Mouse (Mus musculus) forebrain, embryonic 14.5 days (tissue): ENCODE data around the gene Sohlh1. TPM values are rescaled to one million over a fixed set of nuclear protein-coding genes. Genes with fewer than 3 reads are reported as not detected.

Source experiments
- ATAC-seq: fragments of 200-750 bp; cut with Nextera tagmentation; 2 replicates; pipeline ENCODE4 v1.8.0; 2017; ENCODE audit warnings: mild to moderate bottlenecking, moderate library complexity
- DNase-seq: peaks from one replicate; pipeline ENCODE4 v3.0.0-alpha.2; 2015; ENCODE audit warnings: low spot score
- H3K27ac ChIP-seq: fragments of 300-500 bp; sonication (generic); 2 replicates; pipeline ENCODE4 v1.5.1; 2014; ENCODE audit warnings: low read depth, mild to moderate bottlenecking, control low read depth, low read length, moderate library complexity
- H3K27me3 ChIP-seq: fragments of 300-500 bp; sonication (generic); replicated peaks from 2 replicates; pipeline ENCODE4 v1.6.1; 2014; ENCODE audit warnings: low read length, control low read depth, mixed read lengths; ENCODE audit not compliant: control insufficient read depth, insufficient read depth
- H3K36me3 ChIP-seq: fragments of 300-500 bp; sonication (generic); 2 replicates; pipeline ENCODE4 v1.6.1; 2014; ENCODE audit warnings: low read length, control low read depth; ENCODE audit not compliant: control insufficient read depth, insufficient read depth
- H3K4me1 ChIP-seq: fragments of 300-500 bp; sonication (generic); 2 replicates; pipeline ENCODE4 v1.6.1; 2014; ENCODE audit warnings: antibody characterized with exemption, low read length, control low read depth; ENCODE audit not compliant: control insufficient read depth, insufficient read depth
- H3K4me2 ChIP-seq: fragments of 300-500 bp; sonication (generic); 2 replicates; pipeline ENCODE4 v1.6.1; 2014; ENCODE audit warnings: mild to moderate bottlenecking, control low read depth, low read length
- H3K4me3 ChIP-seq: fragments of 300-500 bp; sonication (generic); 2 replicates; pipeline ENCODE4 v1.5.1; 2014; ENCODE audit warnings: low read depth, low read length, control low read depth
- H3K9ac ChIP-seq: fragments of 300-500 bp; sonication (generic); 2 replicates; pipeline ENCODE4 v1.6.1; 2014; ENCODE audit warnings: mild to moderate bottlenecking, low read length, control low read depth, moderate library complexity
- H3K9me3 ChIP-seq: fragments of 300-500 bp; sonication (generic); replicated peaks from 2 replicates; pipeline ENCODE4 v1.6.1; 2016; ENCODE audit warnings: low read length, control low read depth, mixed read lengths; ENCODE audit not compliant: control insufficient read depth
- WGBS: fragments of 180-500 bp; shearing (Covaris S2); extraction: QIAGEN DNeasy Blood & Tissue Kit; methylation state at CpG from one replicate; pipeline ENCODE4 v1.1.7; 2014; 5-methylcytosine and 5-hydroxymethylcytosine counted together
- polyA plus RNA-seq: library from polyadenylated mRNA; unstranded; fragments of >200 nt; fragmentation: Nextera tagmentation; extraction: Ambion mirVana; gene quantifications from 2 replicates; pipeline ENCODE4 v1.2.1, GENCODE M21; 2014

Gene Sohlh1
- not detected in 2 replicates for polyA plus RNA-seq

DNA sequence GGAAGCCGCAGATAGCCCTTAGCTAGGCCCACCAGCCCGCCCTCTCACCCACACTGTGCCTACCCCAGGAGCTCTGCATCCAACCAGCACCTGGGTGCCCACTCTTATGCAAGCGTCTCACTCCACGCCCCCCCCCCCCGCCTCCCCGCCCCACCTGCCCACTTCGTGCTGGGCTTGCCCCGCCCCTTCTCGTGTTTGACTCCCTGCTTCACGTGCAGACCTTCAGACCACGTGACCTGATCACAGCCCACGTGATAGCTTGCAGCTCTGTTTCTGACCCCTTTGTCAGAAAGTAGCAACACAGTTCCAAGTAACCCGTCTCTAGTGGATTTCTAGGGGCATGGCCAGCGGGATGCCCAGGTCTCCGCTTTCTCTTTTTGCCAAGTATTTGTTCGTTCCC lies at the start of gene Sohlh1:
TSS of gene Sohlh1 (minus strand) at position 23 of the 400 bp plus-strand sequence.
- H3K4me1 ChIP-seq: 0 out of 2 replicates have a peak, but pooled peaks cover 4% of the 10 kb centered on the region
- no peak within 1 kb of the TSS for H3K9ac ChIP-seq
- H3K27me3 ChIP-seq: no peaks in the 10 kb centered on the region
- no peak within 1 kb of the TSS for H3K4me3 ChIP-seq
- H3K4me2 ChIP-seq: no peak within 1 kb of the TSS
- no peak for ATAC-seq
- no peak within 1 kb of the TSS for H3K27ac ChIP-seq
- DNase-seq: no peak
- 85% methylated on average over 14 of the region's 16 CpGs for WGBS
- H3K36me3 ChIP-seq: no peaks in the 10 kb centered on the region
- no peaks in the 10 kb centered on the region for H3K9me3 ChIP-seq

DNA sequence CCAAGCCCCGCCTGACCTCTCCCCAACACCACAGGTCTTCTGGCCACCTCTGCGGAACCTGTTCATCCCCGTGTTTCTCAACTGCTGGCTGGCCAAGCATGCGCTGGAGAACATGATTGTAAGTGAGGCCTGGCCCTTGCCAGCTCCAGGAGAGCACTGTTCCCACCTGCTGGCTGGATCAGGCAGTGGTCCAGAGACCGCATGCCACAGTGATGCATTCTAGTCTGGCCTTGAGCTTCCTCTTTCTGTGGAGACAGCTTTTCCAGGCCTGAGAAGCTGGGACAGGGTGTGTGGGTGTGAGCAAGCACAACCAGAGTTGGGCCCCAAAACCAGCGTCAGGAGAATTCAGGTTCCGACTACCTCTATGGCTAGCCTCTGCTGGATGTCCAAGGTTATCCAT lies 45.4 kb upstream of the Sohlh1 start:
- ATAC-seq (no peak), DNase-seq (no peak)
- no peaks in the 10 kb centered on the region for H3K9me3 ChIP-seq
- H3K4me1 ChIP-seq: no peaks in the 10 kb centered on the region
- no peaks in the 10 kb centered on the region for H3K27me3 ChIP-seq
- 88% methylated on average over 7 of the region's 7 CpGs for WGBS
- no peaks in the 10 kb centered on the region for H3K36me3 ChIP-seq
- H3K4me2 ChIP-seq: no peak overlapping the region
- no peak overlapping the region for H3K4me3 ChIP-seq
- no peak overlapping the region for H3K9ac ChIP-seq
- no peak overlapping the region for H3K27ac ChIP-seq

DNA sequence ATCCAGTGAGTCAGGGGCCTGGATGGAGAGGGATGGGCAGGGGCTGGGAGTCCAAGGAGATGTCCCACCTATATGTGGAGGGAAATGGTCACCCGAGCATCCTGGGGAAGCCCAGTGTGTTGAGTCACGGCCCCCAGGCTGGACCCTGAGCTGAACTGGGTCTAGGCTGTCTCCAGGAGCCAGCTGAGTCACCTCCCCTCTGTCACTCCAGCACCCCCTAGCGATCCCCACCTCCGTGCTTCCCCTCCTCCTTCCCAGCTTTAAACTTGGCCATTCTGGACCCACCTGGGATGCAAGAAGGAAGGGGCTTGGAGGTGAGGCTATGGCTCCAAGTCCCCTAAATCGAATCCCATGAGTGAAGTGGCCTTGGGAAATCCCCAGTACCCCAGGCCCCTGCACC lies 41.1 kb upstream of the Sohlh1 start:
- no peak overlapping the region for H3K4me2 ChIP-seq
- H3K9ac ChIP-seq: no peak overlapping the region
- 55% methylated on average over 5 of the region's 5 CpGs for WGBS
- ATAC-seq (no peak), DNase-seq (no peak)
- H3K36me3 ChIP-seq: no peaks in the 10 kb centered on the region
- no peak overlapping the region for H3K4me3 ChIP-seq
- no peaks in the 10 kb centered on the region for H3K9me3 ChIP-seq
- no peaks in the 10 kb centered on the region for H3K4me1 ChIP-seq
- H3K27me3 ChIP-seq: no peaks in the 10 kb centered on the region
- no peak overlapping the region for H3K27ac ChIP-seq

DNA sequence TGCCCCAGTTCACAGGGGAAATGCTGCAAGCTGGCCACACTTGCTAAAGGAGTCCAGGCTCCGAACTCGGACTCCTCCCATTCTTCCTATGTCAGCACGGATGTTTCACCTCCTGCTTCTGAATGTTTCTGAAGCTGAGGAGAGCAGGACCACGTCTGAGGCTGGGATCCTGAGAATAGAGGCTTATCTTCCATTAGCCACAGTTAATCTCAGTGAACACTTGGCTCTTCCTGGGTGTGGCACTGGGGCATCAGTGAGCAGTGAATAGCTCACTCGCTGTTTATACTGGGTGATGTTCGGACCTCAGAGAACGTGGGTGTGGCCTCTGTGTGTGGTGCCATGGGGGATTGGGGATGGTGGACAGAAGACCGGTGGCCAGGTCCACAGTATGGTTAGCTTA lies 40.2 kb upstream of the Sohlh1 start:
- Histone ChIP-seq H3K9ac (no peak overlapping the region), H3K4me3 (no peak overlapping the region), H3K27me3 (no peaks in the 10 kb centered on the region), H3K4me2 (no peak overlapping the region), H3K4me1 (no peaks in the 10 kb centered on the region), H3K9me3 (no peaks in the 10 kb centered on the region), H3K36me3 (no peaks in the 10 kb centered on the region), H3K27ac (no peak overlapping the region)
- ATAC-seq (no peak), DNase-seq (no peak)
- WGBS: 70% methylated on average over 8 of the region's 8 CpGs

DNA sequence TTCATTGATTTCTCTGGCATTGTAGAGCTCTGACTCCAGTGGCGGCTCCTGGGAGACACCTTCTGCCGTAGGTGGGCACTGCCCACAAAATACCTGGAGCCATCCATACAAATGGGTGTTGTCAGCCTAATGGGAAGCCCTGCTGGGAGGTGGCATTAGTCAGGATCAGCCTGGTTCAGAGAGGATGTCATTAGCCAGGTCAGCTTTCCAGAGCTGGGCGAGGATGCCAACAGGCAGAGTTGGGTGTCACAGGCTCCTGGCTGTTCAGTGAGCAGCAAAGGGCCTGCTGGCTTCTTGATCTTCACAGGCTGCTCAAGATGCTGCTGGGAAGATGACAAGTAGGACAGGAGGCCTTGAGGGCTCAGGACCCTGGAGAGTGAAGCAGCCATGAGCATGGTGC lies 37.7 kb upstream of the Sohlh1 start:
- ATAC-seq: no peak

DNA sequence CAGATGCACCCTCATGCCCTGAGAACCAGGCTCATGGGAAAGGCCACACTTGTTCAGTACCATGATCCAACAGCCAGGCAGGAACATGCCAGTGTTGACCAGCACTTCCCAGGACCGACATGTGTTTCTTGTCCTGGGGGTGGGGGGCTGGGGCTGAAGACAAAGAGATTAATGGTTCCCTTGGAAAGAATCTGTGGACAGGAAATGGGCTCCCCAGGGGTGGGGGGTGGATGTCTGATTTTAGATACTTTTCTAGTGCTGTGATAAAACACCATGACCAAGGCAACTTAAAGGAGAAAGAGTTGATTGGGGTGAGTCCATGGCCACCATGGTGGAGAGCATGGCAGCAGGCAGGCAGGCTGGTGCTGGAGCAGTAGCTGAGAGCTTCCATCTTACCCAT lies 35.2 kb upstream of the Sohlh1 start:
- H3K36me3 ChIP-seq: no peaks in the 10 kb centered on the region
- no peak overlapping the region for H3K9ac ChIP-seq
- H3K4me1 ChIP-seq: peaks cover 2% of the 10 kb centered on the region; the same call in 1 of the 2 replicates
- no peak overlapping the region for H3K4me2 ChIP-seq
- H3K4me3 ChIP-seq: no peak overlapping the region
- no peaks in the 10 kb centered on the region for H3K9me3 ChIP-seq
- DNase-seq: no peak
- 69% methylated on average over 1 of the region's 1 CpGs for WGBS
- H3K27ac ChIP-seq: no peak overlapping the region
- H3K27me3 ChIP-seq: peaks cover 4% of the 10 kb centered on the region; the same call in 1 of the 2 replicates
- ATAC-seq: no peak

More for the DNA sequence above, 37.7 kb upstream of the Sohlh1 start:
- Histone ChIP-seq H3K9ac (no peak overlapping the region), H3K4me2 (no peak overlapping the region), H3K9me3 (no peaks in the 10 kb centered on the region), H3K4me3 (no peak overlapping the region), H3K27ac (no peak overlapping the region), H3K27me3 (no peaks in the 10 kb centered on the region), H3K36me3 (no peaks in the 10 kb centered on the region), H3K4me1 (no peaks in the 10 kb centered on the region)
- no peak for DNase-seq
- 82% methylated on average over 3 of the region's 3 CpGs for WGBS

DNA sequence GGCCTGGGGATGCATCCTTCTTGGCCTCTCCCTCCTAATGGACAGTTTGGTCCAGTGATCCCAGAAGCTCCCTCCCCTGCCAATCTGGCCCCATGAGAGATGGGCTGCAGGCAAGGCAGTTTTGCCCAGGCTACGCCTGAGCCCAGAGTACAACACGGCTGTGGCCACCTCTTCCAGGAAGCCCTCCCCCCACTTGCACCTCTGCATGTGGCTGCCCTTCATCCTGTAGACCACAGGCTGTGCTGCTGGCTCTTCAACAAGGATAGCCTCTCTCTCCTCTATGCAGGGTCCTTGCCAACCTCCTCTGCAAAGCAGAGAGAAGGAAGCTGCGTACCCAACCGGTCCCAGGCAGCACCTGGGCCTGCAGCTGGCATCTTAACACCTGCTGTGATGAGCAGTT lies 32.0 kb upstream of the Sohlh1 start:
- Histone ChIP-seq H3K4me2 (no peak overlapping the region), H3K36me3 (no peaks in the 10 kb centered on the region), H3K4me1 (peaks cover 2% of the 10 kb centered on the region; the same call in 1 of the 2 replicates), H3K9ac (no peak overlapping the region), H3K27me3 (peaks cover 4% of the 10 kb centered on the region; the same call in 1 of the 2 replicates), H3K9me3 (no peaks in the 10 kb centered on the region), H3K4me3 (no peak overlapping the region), H3K27ac (no peak overlapping the region)
- 78% methylated on average over 4 of the region's 4 CpGs for WGBS
- DNase-seq (no peak), ATAC-seq (no peak)

DNA sequence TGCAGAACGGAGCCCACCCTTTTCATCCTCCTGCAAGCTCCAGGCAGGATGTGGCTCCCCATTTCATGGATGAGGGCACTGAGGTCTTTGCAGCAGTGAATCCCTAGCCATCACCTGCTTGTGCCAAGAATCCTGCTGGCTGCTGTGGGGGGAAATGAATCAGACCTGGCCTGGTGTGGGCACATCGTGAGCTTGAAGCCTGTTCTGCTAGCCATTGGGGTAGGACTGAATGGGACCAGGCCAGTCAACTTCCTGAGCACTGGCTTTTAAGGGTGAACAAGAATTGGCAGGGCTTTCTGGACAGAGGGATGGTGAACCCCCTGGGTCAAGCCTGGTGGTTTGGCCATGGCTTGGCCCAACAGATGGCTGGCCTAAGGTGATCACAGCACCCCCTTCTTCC lies 31.5 kb upstream of the Sohlh1 start:
- Histone ChIP-seq H3K27ac (no peak overlapping the region), H3K4me2 (peak overlapping the region; percentile 70; the same call in 1 of the 2 replicates), H3K4me1 (peaks cover 2% of the 10 kb centered on the region; the same call in 1 of the 2 replicates), H3K9ac (peak overlapping the region; percentile 74; the same call in 1 of the 2 replicates), H3K4me3 (0 out of 2 replicates have a peak overlapping the region, but pooled peaks have one; percentile 46), H3K36me3 (no peaks in the 10 kb centered on the region), H3K9me3 (no peaks in the 10 kb centered on the region), H3K27me3 (peaks cover 4% of the 10 kb centered on the region; the same call in 1 of the 2 replicates)
- DNase-seq (no peak), ATAC-seq (no peak)
- WGBS: 70% methylated on average over 2 of the region's 2 CpGs

DNA sequence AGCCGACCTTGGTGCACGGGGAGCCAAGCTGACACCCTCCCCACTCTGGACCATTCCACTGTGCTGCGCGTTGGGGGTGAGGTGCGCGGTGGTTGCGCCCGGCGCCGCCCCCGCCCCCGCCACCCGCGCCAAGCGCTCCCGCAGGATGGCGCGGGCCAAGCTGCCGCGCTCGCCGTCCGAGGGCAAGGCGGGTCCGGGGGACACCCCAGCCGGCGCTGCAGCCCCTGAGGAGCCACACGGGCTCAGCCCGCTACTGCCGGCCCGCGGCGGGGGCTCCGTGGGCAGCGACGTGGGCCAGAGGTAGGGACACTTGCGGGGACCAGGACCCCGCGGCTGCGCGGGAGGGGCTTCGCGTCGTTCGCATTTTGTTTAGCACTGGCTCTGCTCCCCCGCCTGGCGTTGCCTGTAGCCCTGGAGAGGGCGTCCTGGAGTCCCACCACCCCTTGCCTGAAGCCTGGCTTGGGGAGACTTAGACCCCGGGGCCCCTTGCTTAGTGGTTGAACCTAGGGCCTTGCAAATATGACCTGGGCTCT lies 30.8 kb upstream of the Sohlh1 start:
- peak overlapping the region; percentile 70 for H3K4me2 ChIP-seq
- ATAC-seq: peak; percentile 48
- 2% methylated on average over 43 of the region's 49 CpGs for WGBS
- no peaks in the 10 kb centered on the region for H3K9me3 ChIP-seq
- no peaks in the 10 kb centered on the region for H3K36me3 ChIP-seq
- H3K27ac ChIP-seq: no peak overlapping the region
- H3K27me3 ChIP-seq: peaks cover 4% of the 10 kb centered on the region; the same call in 1 of the 2 replicates
- H3K4me1 ChIP-seq: peaks cover 2% of the 10 kb centered on the region; the same call in 1 of the 2 replicates
- DNase-seq: peak; percentile 38
- peak overlapping the region; percentile 74 for H3K9ac ChIP-seq
- peak overlapping the region; percentile 46 for H3K4me3 ChIP-seq
